Mouse (Mus musculus) gastrocnemius, postnatal 10 days (tissue): Measurements from ENCODE around the gene Phc3. TPM values are rescaled to one million over a fixed set of nuclear protein-coding genes. Genes with fewer than 3 reads are reported as not detected.
"Not testable (repeated sequence)": the region's sequence is repeated elsewhere in the genome, so short reads cannot be mapped to it uniquely, and the experiment has no call there.

Experiments used
- DNase-seq: peaks from one replicate; pipeline ENCODE4 v3.0.0; 2021; ENCODE audit warnings: mixed read lengths
- total RNA-seq, 2 experiments: library from RNA; stranded (reverse); gene quantifications; 2 replicates each; pipeline ENCODE4 v1.2.3; 2021

Phc3 gene
- total RNA-seq, 2 experiments from 2014 or later = 13.6 to 19.2 TPM

DNA sequence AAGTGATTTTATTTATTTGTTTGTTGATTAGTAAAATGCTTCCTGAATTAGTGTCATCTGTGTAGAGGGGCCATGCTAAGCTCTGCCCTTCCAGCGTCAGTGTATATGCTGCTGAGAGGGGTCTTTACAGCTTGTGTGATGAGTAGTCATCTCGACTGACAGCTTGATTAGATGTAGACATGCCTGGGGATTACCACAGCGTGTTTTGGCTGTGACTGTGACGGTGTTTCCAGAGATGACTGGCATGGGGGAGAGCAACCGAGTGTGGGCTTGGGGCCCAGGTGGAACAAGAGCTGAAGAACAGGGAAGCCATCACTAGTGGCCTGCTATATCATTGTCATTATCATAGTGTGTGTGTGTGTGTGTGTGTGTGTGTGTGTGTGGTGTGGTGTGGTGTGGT, 100.6 kb downstream of the Phc3 start:
- no peak for DNase-seq

- no peak for DNase-seq
Observed at GRCm38 (mm10) chr3:30868176-30868575, 101.0 kb downstream of the Phc3 start.

- DNase-seq = no peak
Observed at GRCm38 (mm10) chr3:30864640-30865039, 104.6 kb downstream of the Phc3 start.

DNA sequence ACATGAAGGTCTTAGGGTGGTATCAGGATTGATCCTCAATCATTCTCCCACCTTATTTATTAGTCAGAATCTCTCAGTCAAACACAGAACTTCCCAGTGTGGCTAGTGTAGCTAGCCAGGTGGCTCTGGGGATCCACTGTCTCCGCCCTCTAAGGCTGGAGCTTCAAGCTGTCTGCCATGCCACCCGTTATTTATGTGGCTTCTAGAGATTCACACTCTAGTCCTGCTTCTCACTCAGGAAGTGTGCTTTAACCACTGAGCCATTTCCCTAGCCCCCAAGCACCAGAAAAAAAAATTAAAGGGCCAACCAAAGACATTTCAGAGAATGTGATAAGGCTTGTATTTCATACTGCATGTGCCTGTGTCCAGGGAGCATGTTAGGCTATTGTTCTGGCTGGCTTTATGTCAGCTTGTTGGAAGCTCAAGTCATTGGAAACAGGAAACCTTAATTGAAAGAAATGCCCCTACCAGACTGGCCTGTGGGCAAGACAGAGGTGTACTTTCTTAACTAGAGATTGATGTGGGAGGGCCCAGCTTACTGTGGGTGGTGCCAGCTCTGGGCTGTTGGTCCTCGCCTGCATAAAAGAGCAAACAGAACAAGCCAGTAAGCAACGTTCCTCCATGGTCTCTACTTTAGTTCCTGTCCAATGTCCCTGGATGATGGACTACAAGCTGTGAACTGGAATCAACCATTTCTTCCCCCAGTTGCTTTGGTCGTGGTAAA, 105.3 kb downstream of the Phc3 start:
- no peak for DNase-seq

DNA sequence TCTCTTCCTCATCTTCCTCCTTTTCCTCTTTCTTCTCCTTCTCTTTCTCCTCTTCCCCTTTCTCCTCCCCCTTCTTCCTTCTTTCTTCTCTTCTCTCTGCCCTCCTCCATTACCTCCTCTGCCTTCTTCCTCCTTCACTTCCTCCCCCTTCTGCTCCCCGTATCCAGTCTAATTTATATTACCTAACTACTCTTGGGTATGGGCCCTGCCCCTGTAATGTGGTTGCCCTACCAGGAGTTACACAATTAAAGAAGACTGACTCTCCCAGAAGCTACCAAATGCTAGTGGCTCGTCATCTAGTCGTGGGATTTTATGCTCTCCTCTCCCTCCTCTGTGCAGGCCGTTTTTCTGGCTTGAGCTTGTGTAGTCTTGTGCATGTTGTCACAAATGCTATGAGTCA, 108.5 kb downstream of the Phc3 start:
- no peak for DNase-seq

DNA sequence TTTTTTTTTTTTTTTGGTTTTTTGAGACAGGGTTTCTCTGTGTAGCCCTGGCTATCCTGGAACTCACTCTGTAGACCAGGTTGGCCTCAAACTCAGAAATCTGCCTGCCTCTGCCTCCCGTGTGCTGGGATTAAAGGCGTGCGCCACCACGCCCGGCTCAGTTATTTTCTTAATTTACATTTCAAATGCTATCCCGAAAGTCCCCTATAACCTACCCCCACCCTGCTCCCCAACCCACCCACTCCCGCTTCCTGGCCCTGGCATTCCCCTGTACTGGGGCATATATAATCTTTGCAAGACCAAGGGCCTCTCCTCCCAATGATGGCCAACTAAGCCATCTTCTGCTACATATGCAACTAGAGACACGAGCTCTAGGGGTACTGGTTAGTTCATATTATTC, 109.6 kb downstream of the Phc3 start:
- not testable (repeated sequence) for DNase-seq

DNA sequence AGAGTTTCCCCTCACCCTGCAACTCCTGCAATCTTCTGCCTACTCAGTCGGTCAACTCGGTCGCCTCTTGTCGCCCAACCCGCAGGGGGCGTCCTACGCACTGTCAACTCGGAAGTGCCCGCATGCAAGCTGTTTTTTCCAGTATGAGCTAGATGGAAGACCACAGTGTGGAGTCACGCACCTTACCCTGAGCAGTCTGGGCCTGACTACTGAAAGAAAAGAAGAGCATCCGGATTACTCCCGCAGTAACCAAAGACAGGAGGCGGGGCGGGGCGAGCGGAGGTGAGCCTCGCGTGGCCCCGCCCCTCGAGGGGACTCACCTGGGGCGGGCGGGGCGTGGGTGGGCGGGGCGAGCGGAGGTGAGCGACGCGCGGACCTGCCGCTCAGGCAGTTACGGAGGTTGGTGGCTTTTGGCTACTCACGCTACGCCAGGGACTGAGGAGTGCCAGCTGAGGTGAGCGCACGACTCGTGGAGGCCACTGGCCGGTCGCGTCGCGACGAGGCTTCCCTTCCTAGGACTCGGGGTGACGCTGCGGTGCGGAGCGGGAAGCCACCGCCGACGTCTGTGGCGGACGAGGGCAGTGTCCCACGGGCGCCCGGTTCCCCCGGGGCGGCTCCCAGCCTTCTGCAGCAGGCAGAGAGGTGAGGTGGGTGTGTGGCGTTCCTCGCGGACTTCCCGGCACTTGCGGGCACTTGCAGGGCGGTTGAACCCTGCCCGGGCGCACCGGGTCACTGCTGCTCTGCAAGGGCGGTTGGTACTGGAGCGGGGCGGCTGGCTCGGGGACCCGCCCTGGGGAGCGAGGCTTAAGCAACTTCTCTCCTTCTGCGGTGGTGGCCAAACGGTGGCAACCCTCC, 113.4 kb downstream of the Phc3 start, which contains the start of gene Gpr160:
Gene Gpr160 (plus strand): TSS at position 347 of the 855 bp plus-strand sequence.
- DNase-seq = peak; percentile 68

- no peak for DNase-seq
Observed at GRCm38 (mm10) chr3:30853596-30853995, 115.6 kb downstream of the Phc3 start.

DNA sequence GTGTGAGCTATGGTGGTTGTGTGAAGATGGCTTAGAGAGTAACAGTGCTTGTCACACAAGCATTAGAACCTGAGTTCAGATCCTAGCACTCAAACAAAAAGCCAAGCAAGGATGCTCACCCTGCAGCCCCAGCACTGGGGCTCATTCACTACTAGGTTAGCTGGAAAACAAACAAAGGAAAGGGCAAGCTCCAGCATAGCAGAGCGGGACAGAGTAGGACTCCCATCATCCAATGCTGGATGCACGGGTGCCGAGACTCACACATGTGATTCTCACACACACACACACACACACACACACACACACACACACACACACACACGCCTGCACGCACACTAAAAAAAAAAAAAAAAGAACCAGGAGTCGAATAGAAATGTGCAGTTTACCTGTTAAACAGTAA, 117.8 kb downstream of the Phc3 start:
- no peak for DNase-seq

Other genes starting within 250 kb of the Phc3 start
- gene Samd7, start 223.1 kb downstream of the Phc3 start, total RNA-seq = under 1 TPM; 0.26 to 0.36 TPM
- 10 to 100 TPM; 53.1 to 67.8 TPM for gene Sec62, start 176.5 kb downstream of the Phc3 start, total RNA-seq
- 1 to 10 TPM in 1 of 2 experiments, under 1 TPM in 1; 0.87 to 1.7 TPM for gene Gpr160, start 113.5 kb downstream of the Phc3 start, total RNA-seq
- gene Prkci, start 26.3 kb upstream of the Phc3 start, total RNA-seq = 10 to 100 TPM; 12.5 to 19.6 TPM
- 10 to 100 TPM; 17.6 to 19.3 TPM for gene Skil, start 125.6 kb upstream of the Phc3 start, total RNA-seq
- 1 to 10 TPM in 1 of 2 experiments, under 1 TPM in 1; 0.95 to 2.0 TPM for gene Cldn11, start 180.5 kb upstream of the Phc3 start, total RNA-seq